Mouse (Mus musculus): ENCODE measurements around the gene Washc4. TPM values are rescaled to one million over a fixed set of nuclear protein-coding genes. Genes with fewer than 3 reads are reported as not detected.

Washc4 gene
- polyA plus RNA-seq, 1 experiment: 4.0 TPM

- TF ChIP-seq CTCF (conservative IDR thresholded peaks at IDR 0.05; ENCODE audit: insufficient read depth, insufficient read length, low read depth, low read length) (no peak), POLR2A (IDR thresholded peaks at IDR 0.05; ENCODE audit: low read depth, low read length) (no peak)
- no peaks in the 10 kb centered on the region for H3K27me3 ChIP-seq (replicated peaks; ENCODE audit: control insufficient read depth, insufficient read depth, low read length)
- WGBS: 66% methylated on average over 11 of the region's 11 CpGs
- no peak overlapping the region for H3K4me3 ChIP-seq (ENCODE audit: insufficient read depth, low read depth, low read length)
- H3K27ac ChIP-seq (ENCODE audit: insufficient read depth, low read depth, low read length): no peak overlapping the region
- no peak for DNase-seq
- H3K4me1 ChIP-seq (ENCODE audit: control insufficient read depth, insufficient read depth, low read length): no peaks in the 10 kb centered on the region
- peaks cover 6% of the 10 kb centered on the region for H3K36me3 ChIP-seq (ENCODE audit: control insufficient read depth, insufficient read depth, low read length)
Measured at GRCm38 (mm10) chr10:83600650-83601049, 57.1 kb downstream of the Washc4 start.

- Histone ChIP-seq H3K27ac (ENCODE audit: insufficient read depth, low read depth, low read length) (no peak overlapping the region), H3K4me1 (ENCODE audit: control insufficient read depth, insufficient read depth, low read length) (no peaks in the 10 kb centered on the region), H3K4me3 (ENCODE audit: insufficient read depth, low read depth, low read length) (no peak overlapping the region), H3K27me3 (replicated peaks; ENCODE audit: control insufficient read depth, insufficient read depth, low read length) (no peaks in the 10 kb centered on the region), H3K36me3 (ENCODE audit: control insufficient read depth, insufficient read depth, low read length) (peaks cover 6% of the 10 kb centered on the region)
- DNase-seq: no peak
- WGBS: 83% methylated on average over 10 of the region's 10 CpGs
- no peak for TF ChIP-seq POLR2A (IDR thresholded peaks at IDR 0.05; ENCODE audit: low read depth, low read length)
- TF ChIP-seq CTCF (conservative IDR thresholded peaks at IDR 0.05; ENCODE audit: insufficient read depth, insufficient read length, low read depth, low read length): no peak
Measured at GRCm38 (mm10) chr10:83603956-83604564, 60.5 kb downstream of the Washc4 start.

- Histone ChIP-seq H3K36me3 (ENCODE audit: control insufficient read depth, insufficient read depth, low read length) (peaks cover 6% of the 10 kb centered on the region), H3K27ac (ENCODE audit: insufficient read depth, low read depth, low read length) (no peak overlapping the region), H3K4me1 (ENCODE audit: control insufficient read depth, insufficient read depth, low read length) (no peaks in the 10 kb centered on the region), H3K27me3 (replicated peaks; ENCODE audit: control insufficient read depth, insufficient read depth, low read length) (no peaks in the 10 kb centered on the region), H3K4me3 (ENCODE audit: insufficient read depth, low read depth, low read length) (no peak overlapping the region)
- TF ChIP-seq POLR2A (IDR thresholded peaks at IDR 0.05; ENCODE audit: low read depth, low read length): no peak
- TF ChIP-seq CTCF (conservative IDR thresholded peaks at IDR 0.05; ENCODE audit: insufficient read depth, insufficient read length, low read depth, low read length): no peak
- DNase-seq: no peak
- WGBS: 59% methylated on average over 8 of the region's 8 CpGs
Measured at GRCm38 (mm10) chr10:83605637-83606183, 62.2 kb downstream of the Washc4 start.

GRCm38 (mm10) chr10:83607111-83607510 is 63.6 kb downstream of the Washc4 start:
- no peak for DNase-seq
- Histone ChIP-seq H3K4me1 (ENCODE audit: control insufficient read depth, insufficient read depth, low read length) (no peaks in the 10 kb centered on the region), H3K4me3 (ENCODE audit: insufficient read depth, low read depth, low read length) (no peak overlapping the region), H3K27ac (ENCODE audit: insufficient read depth, low read depth, low read length) (no peak overlapping the region), H3K27me3 (replicated peaks; ENCODE audit: control insufficient read depth, insufficient read depth, low read length) (no peaks in the 10 kb centered on the region), H3K36me3 (ENCODE audit: control insufficient read depth, insufficient read depth, low read length) (peaks cover 3% of the 10 kb centered on the region)
- 94% methylated on average over 3 of the region's 3 CpGs for WGBS
- TF ChIP-seq CTCF (conservative IDR thresholded peaks at IDR 0.05; ENCODE audit: insufficient read depth, insufficient read length, low read depth, low read length) (no peak), POLR2A (IDR thresholded peaks at IDR 0.05; ENCODE audit: low read depth, low read length) (no peak)

GRCm38 (mm10) chr10:83608596-83608995 is 65.0 kb downstream of the Washc4 start:
- no peak for DNase-seq
- WGBS: 81% methylated on average over 8 of the region's 8 CpGs
- TF ChIP-seq POLR2A (IDR thresholded peaks at IDR 0.05; ENCODE audit: low read depth, low read length): no peak
- TF ChIP-seq CTCF (conservative IDR thresholded peaks at IDR 0.05; ENCODE audit: insufficient read depth, insufficient read length, low read depth, low read length): no peak
- peaks cover 3% of the 10 kb centered on the region for H3K36me3 ChIP-seq (ENCODE audit: control insufficient read depth, insufficient read depth, low read length)
- no peaks in the 10 kb centered on the region for H3K27me3 ChIP-seq (replicated peaks; ENCODE audit: control insufficient read depth, insufficient read depth, low read length)
- H3K4me3 ChIP-seq (ENCODE audit: insufficient read depth, low read depth, low read length): no peak overlapping the region
- H3K27ac ChIP-seq (ENCODE audit: insufficient read depth, low read depth, low read length): no peak overlapping the region
- H3K4me1 ChIP-seq (ENCODE audit: control insufficient read depth, insufficient read depth, low read length): no peaks in the 10 kb centered on the region

- DNase-seq: no peak
- no peaks in the 10 kb centered on the region for H3K4me1 ChIP-seq (ENCODE audit: control insufficient read depth, insufficient read depth, low read length)
- peaks cover 1% of the 10 kb centered on the region; the same call in 1 of the 2 replicates for H3K36me3 ChIP-seq (ENCODE audit: control insufficient read depth, insufficient read depth, low read length)
- TF ChIP-seq CTCF (conservative IDR thresholded peaks at IDR 0.05; ENCODE audit: insufficient read depth, insufficient read length, low read depth, low read length) (no peak), POLR2A (IDR thresholded peaks at IDR 0.05; ENCODE audit: low read depth, low read length) (no peak)
- H3K27ac ChIP-seq (ENCODE audit: insufficient read depth, low read depth, low read length): no peak overlapping the region
- H3K4me3 ChIP-seq (ENCODE audit: insufficient read depth, low read depth, low read length): no peak overlapping the region
- WGBS: 97% methylated on average over 7 of the region's 7 CpGs
- H3K27me3 ChIP-seq (replicated peaks; ENCODE audit: control insufficient read depth, insufficient read depth, low read length): no peaks in the 10 kb centered on the region
Measured at GRCm38 (mm10) chr10:83610518-83610917, 67.0 kb downstream of the Washc4 start.

- Histone ChIP-seq H3K4me3 (ENCODE audit: insufficient read depth, low read depth, low read length) (no peak overlapping the region), H3K4me1 (ENCODE audit: control insufficient read depth, insufficient read depth, low read length) (no peaks in the 10 kb centered on the region), H3K36me3 (ENCODE audit: control insufficient read depth, insufficient read depth, low read length) (peaks cover 1% of the 10 kb centered on the region; the same call in 1 of the 2 replicates), H3K27me3 (replicated peaks; ENCODE audit: control insufficient read depth, insufficient read depth, low read length) (no peaks in the 10 kb centered on the region), H3K27ac (ENCODE audit: insufficient read depth, low read depth, low read length) (no peak overlapping the region)
- WGBS: 94% methylated on average over 5 of the region's 5 CpGs
- no peak for TF ChIP-seq POLR2A (IDR thresholded peaks at IDR 0.05; ENCODE audit: low read depth, low read length)
- TF ChIP-seq CTCF (conservative IDR thresholded peaks at IDR 0.05; ENCODE audit: insufficient read depth, insufficient read length, low read depth, low read length): no peak
- DNase-seq: no peak
Measured at GRCm38 (mm10) chr10:83611863-83612262, 68.3 kb downstream of the Washc4 start.
